Mouse (Mus musculus): Measurements from ENCODE around the gene Cisd3. TPM values are rescaled to one million over a fixed set of nuclear protein-coding genes. Genes with fewer than 3 reads are reported as not detected.

Cisd3 gene
- polyA plus RNA-seq, 2 experiments: 11.7 to 14.9 TPM

DNA sequence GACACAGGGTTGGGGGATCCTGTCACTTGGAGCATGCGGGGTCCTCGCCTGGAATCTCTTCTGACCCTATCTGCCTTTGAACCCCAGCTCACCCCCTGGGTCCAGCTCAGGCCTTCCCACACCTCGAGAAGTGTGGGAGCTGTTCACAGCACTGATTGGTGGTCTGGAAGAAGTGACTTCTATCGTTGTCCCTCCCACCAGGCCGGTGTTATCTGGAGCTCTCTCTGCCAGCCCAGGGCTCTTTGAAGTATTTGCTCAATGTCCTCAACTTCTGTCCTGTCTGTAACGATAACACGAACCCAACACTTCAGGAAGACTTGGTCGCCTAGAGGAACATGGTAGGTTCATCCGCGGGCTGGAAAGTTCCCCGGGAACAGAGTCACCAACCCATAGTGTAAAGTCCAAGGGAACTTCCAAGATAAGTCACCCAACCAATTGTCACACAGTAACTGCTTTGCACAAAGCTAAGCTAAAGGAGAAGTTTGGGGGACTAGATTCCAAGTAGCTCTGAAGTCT lies 26.8 kb upstream of the Cisd3 start:
- ATAC-seq (ENCODE audit: low FRiP score, low read depth) (no peak), DNase-seq (ENCODE audit: low spot score) (no peak)
- 57% methylated on average over 11 of the region's 11 CpGs for WGBS
- H3K9ac ChIP-seq (ENCODE audit: low read depth, low read length, severe bottlenecking): no peak overlapping the region
- no peak overlapping the region for H3K27ac ChIP-seq (replicated peaks; ENCODE audit: low read depth, low read length)
- no peak for TF ChIP-seq POLR2A (IDR thresholded peaks at IDR 0.05; ENCODE audit: borderline replicate concordance, extremely low read depth, insufficient read depth, insufficient read length)
- H3K4me2 ChIP-seq (replicated peaks; ENCODE audit: low read depth, low read length, severe bottlenecking): peak overlapping the region; percentile 63
- peaks cover 17% of the 10 kb centered on the region for H3K27me3 ChIP-seq (ENCODE audit: control insufficient read depth, insufficient read depth, low read length)
- H3K9me3 ChIP-seq (ENCODE audit: control insufficient read depth, low read length): no peaks in the 10 kb centered on the region
- H3K36me3 ChIP-seq (ENCODE audit: control insufficient read depth, insufficient read depth, low read length): no peaks in the 10 kb centered on the region
- no peak overlapping the region for H3K4me3 ChIP-seq (replicated peaks; ENCODE audit: low read length)
- H3K4me1 ChIP-seq (ENCODE audit: control insufficient read depth, insufficient read depth, low read length): peaks cover 23% of the 10 kb centered on the region

- WGBS: 10% methylated on average over 13 of the region's 13 CpGs
- peak overlapping the region; percentile 84 for H3K9ac ChIP-seq (ENCODE audit: low read depth, low read length, severe bottlenecking)
- no peaks in the 10 kb centered on the region for H3K36me3 ChIP-seq (ENCODE audit: control insufficient read depth, insufficient read depth, low read length)
- no peak for TF ChIP-seq POLR2A (IDR thresholded peaks at IDR 0.05; ENCODE audit: borderline replicate concordance, extremely low read depth, insufficient read depth, insufficient read length)
- ATAC-seq (ENCODE audit: low FRiP score, low read depth) (no peak), DNase-seq (ENCODE audit: low spot score) (no peak)
- H3K4me1 ChIP-seq (ENCODE audit: control insufficient read depth, insufficient read depth, low read length): peaks cover 23% of the 10 kb centered on the region
- peaks cover 17% of the 10 kb centered on the region for H3K27me3 ChIP-seq (ENCODE audit: control insufficient read depth, insufficient read depth, low read length)
- peak overlapping the region; percentile 63 for H3K27ac ChIP-seq (replicated peaks; ENCODE audit: low read depth, low read length)
- no peaks in the 10 kb centered on the region for H3K9me3 ChIP-seq (ENCODE audit: control insufficient read depth, low read length)
- peak overlapping the region; percentile 63 for H3K4me2 ChIP-seq (replicated peaks; ENCODE audit: low read depth, low read length, severe bottlenecking)
- peak overlapping the region; percentile 74 for H3K4me3 ChIP-seq (replicated peaks; ENCODE audit: low read length)
Measured at GRCm38 (mm10) chr11:97659267-97659989, 26.2 kb upstream of the Cisd3 start.

DNA sequence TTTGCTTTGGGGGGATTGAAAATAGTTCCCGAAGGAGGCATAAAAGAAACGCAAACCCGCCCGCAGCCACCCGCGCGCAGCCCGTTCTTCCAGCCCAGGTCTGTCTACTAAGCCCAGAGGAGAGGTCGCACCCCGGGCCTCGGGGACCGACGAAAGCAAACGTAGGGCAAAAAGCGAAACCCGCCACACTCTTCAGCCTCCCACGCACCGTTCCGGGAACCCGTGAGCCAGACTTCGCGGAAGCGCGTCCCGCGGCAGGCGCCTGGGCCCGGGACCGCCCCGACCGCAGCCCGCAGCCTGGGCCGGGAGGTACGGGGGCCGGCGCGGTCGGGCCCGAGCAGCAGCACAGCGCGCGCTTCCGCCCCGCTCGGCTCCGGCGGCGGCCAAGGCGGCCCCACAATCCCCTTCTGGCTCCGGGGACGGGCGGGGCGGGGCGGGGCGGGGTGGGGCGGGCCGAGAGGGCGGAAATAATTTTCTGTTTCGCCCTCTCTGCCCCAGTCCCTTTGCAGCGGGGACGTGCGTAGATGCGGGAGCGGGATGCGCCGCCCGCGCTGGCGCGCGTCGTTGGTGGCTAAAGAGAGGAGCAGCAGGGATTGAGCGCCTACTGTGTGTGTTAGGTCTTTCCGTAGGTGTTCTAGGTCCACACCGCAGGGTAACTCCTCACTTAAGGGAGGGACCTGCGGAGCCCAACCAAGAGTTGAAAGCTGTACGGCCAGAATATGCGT lies 25.5 kb upstream of the Cisd3 start:
- peak overlapping the region; percentile 74 for H3K4me3 ChIP-seq (replicated peaks; ENCODE audit: low read length)
- peak overlapping the region; percentile 84 for H3K9ac ChIP-seq (ENCODE audit: low read depth, low read length, severe bottlenecking)
- peak; percentile 82 for ATAC-seq (ENCODE audit: low FRiP score, low read depth)
- peak overlapping the region; percentile 63 for H3K4me2 ChIP-seq (replicated peaks; ENCODE audit: low read depth, low read length, severe bottlenecking)
- H3K36me3 ChIP-seq (ENCODE audit: control insufficient read depth, insufficient read depth, low read length): 0 out of 2 replicates have a peak, but pooled peaks cover under 1% of the 10 kb centered on the region
- H3K27me3 ChIP-seq (ENCODE audit: control insufficient read depth, insufficient read depth, low read length): peaks cover 17% of the 10 kb centered on the region
- H3K27ac ChIP-seq (replicated peaks; ENCODE audit: low read depth, low read length): peak overlapping the region; percentile 63
- TF ChIP-seq POLR2A (IDR thresholded peaks at IDR 0.05; ENCODE audit: borderline replicate concordance, extremely low read depth, insufficient read depth, insufficient read length): no peak
- H3K4me1 ChIP-seq (ENCODE audit: control insufficient read depth, insufficient read depth, low read length): peaks cover 27% of the 10 kb centered on the region
- H3K9me3 ChIP-seq (ENCODE audit: control insufficient read depth, low read length): no peaks in the 10 kb centered on the region
- DNase-seq (ENCODE audit: low spot score): peak; percentile 69
- under 1% methylated on average over 62 of the region's 78 CpGs for WGBS

- Histone ChIP-seq H3K4me1 (ENCODE audit: control insufficient read depth, insufficient read depth, low read length) (peaks cover 27% of the 10 kb centered on the region), H3K4me2 (replicated peaks; ENCODE audit: low read depth, low read length, severe bottlenecking) (peak overlapping the region; percentile 63), H3K9me3 (ENCODE audit: control insufficient read depth, low read length) (no peaks in the 10 kb centered on the region), H3K4me3 (replicated peaks; ENCODE audit: low read length) (peak overlapping the region; percentile 85), H3K27me3 (ENCODE audit: control insufficient read depth, insufficient read depth, low read length) (peaks cover 17% of the 10 kb centered on the region), H3K36me3 (ENCODE audit: control insufficient read depth, insufficient read depth, low read length) (peaks cover 9% of the 10 kb centered on the region), H3K9ac (ENCODE audit: low read depth, low read length, severe bottlenecking) (0 out of 2 replicates have a peak overlapping the region, but pooled peaks have one; percentile 84), H3K27ac (replicated peaks; ENCODE audit: low read depth, low read length) (no peak overlapping the region)
- no peak for DNase-seq (ENCODE audit: low spot score)
- WGBS: 3% methylated on average over 27 of the region's 27 CpGs
- TF ChIP-seq POLR2A (IDR thresholded peaks at IDR 0.05; ENCODE audit: borderline replicate concordance, extremely low read depth, insufficient read depth, insufficient read length): no peak
- ATAC-seq (ENCODE audit: low FRiP score, low read depth): no peak
Measured at GRCm38 (mm10) chr11:97660734-97661647, 24.6 kb upstream of the Cisd3 start.
